Mouse (Mus musculus): ENCODE results near the gene Nkx2-5. TPM values are rescaled to one million over a fixed set of nuclear protein-coding genes. Genes with fewer than 3 reads are reported as not detected.

Nkx2-5 gene
- polyA plus RNA-seq, 1 experiment, result not detected

- no peak for TF ChIP-seq CTCF (IDR thresholded peaks at IDR 0.05; ENCODE audit: insufficient read depth, low read depth, low read length)
- no peak for TF ChIP-seq POLR2A (IDR thresholded peaks at IDR 0.05; ENCODE audit: insufficient read depth, low read depth, low read length)
- 74% methylated on average over 6 of the region's 6 CpGs for WGBS
- H3K4me3 ChIP-seq (ENCODE audit: insufficient read depth, low read depth, low read length), result no peak overlapping the region
- no peak overlapping the region for H3K27ac ChIP-seq (ENCODE audit: insufficient read depth, low read depth, low read length)
- no peaks in the 10 kb centered on the region for H3K4me1 ChIP-seq (ENCODE audit: control insufficient read depth, insufficient read depth, low read length)
Observed at GRCm38 (mm10) chr17:26797379-26798128, 47.3 kb downstream of the Nkx2-5 start.

- 80% methylated on average over 7 of the region's 7 CpGs for WGBS
- H3K27ac ChIP-seq (ENCODE audit: insufficient read depth, low read depth, low read length), result no peak overlapping the region
- TF ChIP-seq POLR2A (IDR thresholded peaks at IDR 0.05; ENCODE audit: insufficient read depth, low read depth, low read length) (no peak), CTCF (IDR thresholded peaks at IDR 0.05; ENCODE audit: insufficient read depth, low read depth, low read length) (no peak)
- no peak overlapping the region for H3K4me3 ChIP-seq (ENCODE audit: insufficient read depth, low read depth, low read length)
- no peaks in the 10 kb centered on the region for H3K4me1 ChIP-seq (ENCODE audit: control insufficient read depth, insufficient read depth, low read length)
Observed at GRCm38 (mm10) chr17:26795386-26795785, 49.4 kb downstream of the Nkx2-5 start.

- TF ChIP-seq POLR2A (IDR thresholded peaks at IDR 0.05; ENCODE audit: insufficient read depth, low read depth, low read length), result no peak
- no peak for TF ChIP-seq CTCF (IDR thresholded peaks at IDR 0.05; ENCODE audit: insufficient read depth, low read depth, low read length)
- no peaks in the 10 kb centered on the region for H3K4me1 ChIP-seq (ENCODE audit: control insufficient read depth, insufficient read depth, low read length)
- no peak overlapping the region for H3K4me3 ChIP-seq (ENCODE audit: insufficient read depth, low read depth, low read length)
- 24% methylated on average over 3 of the region's 3 CpGs for WGBS
- H3K27ac ChIP-seq (ENCODE audit: insufficient read depth, low read depth, low read length), result no peak overlapping the region
Observed at GRCm38 (mm10) chr17:26794744-26795143, 50.1 kb downstream of the Nkx2-5 start.

GRCm38 (mm10) chr17:26793068-26793765 is 51.6 kb downstream of the Nkx2-5 start:
- Histone ChIP-seq H3K27ac (ENCODE audit: insufficient read depth, low read depth, low read length) (no peak overlapping the region), H3K4me3 (ENCODE audit: insufficient read depth, low read depth, low read length) (no peak overlapping the region), H3K4me1 (ENCODE audit: control insufficient read depth, insufficient read depth, low read length) (no peaks in the 10 kb centered on the region)
- TF ChIP-seq CTCF (IDR thresholded peaks at IDR 0.05; ENCODE audit: insufficient read depth, low read depth, low read length) (no peak), POLR2A (IDR thresholded peaks at IDR 0.05; ENCODE audit: insufficient read depth, low read depth, low read length) (no peak)
- WGBS, result 87% methylated on average over 5 of the region's 5 CpGs

- Histone ChIP-seq H3K4me3 (ENCODE audit: insufficient read depth, low read depth, low read length) (no peak overlapping the region), H3K27ac (ENCODE audit: insufficient read depth, low read depth, low read length) (no peak overlapping the region), H3K4me1 (ENCODE audit: control insufficient read depth, insufficient read depth, low read length) (no peaks in the 10 kb centered on the region)
- TF ChIP-seq CTCF (IDR thresholded peaks at IDR 0.05; ENCODE audit: insufficient read depth, low read depth, low read length), result no peak
- no peak for TF ChIP-seq POLR2A (IDR thresholded peaks at IDR 0.05; ENCODE audit: insufficient read depth, low read depth, low read length)
- 88% methylated on average over 15 of the region's 15 CpGs for WGBS
Observed at GRCm38 (mm10) chr17:26792096-26792495, 52.7 kb downstream of the Nkx2-5 start.

GRCm38 (mm10) chr17:26791580-26791979 is 53.2 kb downstream of the Nkx2-5 start:
- whole genome bisulfite sequencing, result 70% methylated on average over 7 of the region's 7 CpGs
- Histone ChIP-seq H3K4me3 (ENCODE audit: insufficient read depth, low read depth, low read length) (no peak overlapping the region), H3K4me1 (ENCODE audit: control insufficient read depth, insufficient read depth, low read length) (no peaks in the 10 kb centered on the region), H3K27ac (ENCODE audit: insufficient read depth, low read depth, low read length) (no peak overlapping the region)
- TF ChIP-seq POLR2A (IDR thresholded peaks at IDR 0.05; ENCODE audit: insufficient read depth, low read depth, low read length) (no peak), CTCF (IDR thresholded peaks at IDR 0.05; ENCODE audit: insufficient read depth, low read depth, low read length) (no peak)

GRCm38 (mm10) chr17:26790269-26791214 is 54.3 kb downstream of the Nkx2-5 start:
- Histone ChIP-seq H3K4me1 (ENCODE audit: control insufficient read depth, insufficient read depth, low read length) (no peaks in the 10 kb centered on the region), H3K4me3 (ENCODE audit: insufficient read depth, low read depth, low read length) (no peak overlapping the region), H3K27ac (ENCODE audit: insufficient read depth, low read depth, low read length) (no peak overlapping the region)
- WGBS, result 89% methylated on average over 11 of the region's 11 CpGs
- TF ChIP-seq POLR2A (IDR thresholded peaks at IDR 0.05; ENCODE audit: insufficient read depth, low read depth, low read length) (no peak), CTCF (IDR thresholded peaks at IDR 0.05; ENCODE audit: insufficient read depth, low read depth, low read length) (no peak)

- Histone ChIP-seq H3K4me3 (ENCODE audit: insufficient read depth, low read depth, low read length) (no peak overlapping the region), H3K4me1 (ENCODE audit: control insufficient read depth, insufficient read depth, low read length) (no peaks in the 10 kb centered on the region), H3K27ac (ENCODE audit: insufficient read depth, low read depth, low read length) (no peak overlapping the region)
- TF ChIP-seq POLR2A (IDR thresholded peaks at IDR 0.05; ENCODE audit: insufficient read depth, low read depth, low read length) (no peak), CTCF (IDR thresholded peaks at IDR 0.05; ENCODE audit: insufficient read depth, low read depth, low read length) (no peak)
- 89% methylated on average over 8 of the region's 8 CpGs for WGBS
Observed at GRCm38 (mm10) chr17:26789460-26790268, 55.1 kb downstream of the Nkx2-5 start.
